Mouse (Mus musculus): ENCODE data around the gene Spata5.
A peak's percentile ranks its signal among the peaks of the same experiment; 100 is the strongest.
"Not testable (repeated sequence)": the region's sequence is repeated elsewhere in the genome, so short reads cannot be mapped to it uniquely, and the experiment has no call there.

The Spata5 gene

GRCm38 (mm10) chr3:37569661-37570566, 150.2 kb downstream of the Spata5 start:
- DNase-seq (ENCODE audit: low read depth, low spot score), result no peak

- no peak for DNase-seq (ENCODE audit: low read depth, low spot score)
These were observed 151.9 kb downstream of the Spata5 start for GRCm38 (mm10) chr3:37571633-37572032.

- DNase-seq (ENCODE audit: low read depth, low spot score), result no peak
These were observed 152.4 kb downstream of the Spata5 start for GRCm38 (mm10) chr3:37572066-37572465.

GRCm38 (mm10) chr3:37576840-37577239, 157.1 kb downstream of the Spata5 start:
- no peak for DNase-seq (ENCODE audit: low read depth, low spot score)

- DNase-seq (ENCODE audit: low read depth, low spot score), result no peak
These were observed 158.0 kb downstream of the Spata5 start for GRCm38 (mm10) chr3:37577706-37578105.

- DNase-seq (ENCODE audit: low read depth, low spot score), result no peak
These were observed 164.9 kb downstream of the Spata5 start for GRCm38 (mm10) chr3:37584576-37584975.

- no peak for DNase-seq (ENCODE audit: low read depth, low spot score)
These were observed 166.5 kb downstream of the Spata5 start for GRCm38 (mm10) chr3:37585967-37586730.

- DNase-seq (ENCODE audit: low read depth, low spot score), result no peak
These were observed 167.3 kb downstream of the Spata5 start for GRCm38 (mm10) chr3:37586731-37587578.

- no peak for DNase-seq (ENCODE audit: low read depth, low spot score)
These were observed 176.0 kb downstream of the Spata5 start for GRCm38 (mm10) chr3:37595721-37596120.

- peak; percentile 15 for DNase-seq (ENCODE audit: low read depth, low spot score)
These were observed 176.8 kb downstream of the Spata5 start for GRCm38 (mm10) chr3:37596519-37596918.

GRCm38 (mm10) chr3:37597200-37597599, 177.5 kb downstream of the Spata5 start:
- no peak for DNase-seq (ENCODE audit: low read depth, low spot score)

- DNase-seq (ENCODE audit: low read depth, low spot score), result not testable (repeated sequence)
These were observed 179.9 kb downstream of the Spata5 start for GRCm38 (mm10) chr3:37599641-37600040.

- DNase-seq (ENCODE audit: low read depth, low spot score), result no peak
These were observed 182.7 kb downstream of the Spata5 start for GRCm38 (mm10) chr3:37602356-37602755.

GRCm38 (mm10) chr3:37602890-37603289, 183.2 kb downstream of the Spata5 start:
- DNase-seq (ENCODE audit: low read depth, low spot score), result no peak

GRCm38 (mm10) chr3:37603541-37603940, 183.8 kb downstream of the Spata5 start:
- no peak for DNase-seq (ENCODE audit: low read depth, low spot score)

GRCm38 (mm10) chr3:37604976-37605875, 185.5 kb downstream of the Spata5 start:
- DNase-seq (ENCODE audit: low read depth, low spot score), result no peak

- DNase-seq (ENCODE audit: low read depth, low spot score), result no peak
These were observed 186.2 kb downstream of the Spata5 start for GRCm38 (mm10) chr3:37605876-37606238.

- peak; percentile 42 for DNase-seq (ENCODE audit: low read depth, low spot score)
These were observed 189.2 kb downstream of the Spata5 start for GRCm38 (mm10) chr3:37608926-37609325.

- DNase-seq (ENCODE audit: low read depth, low spot score), result no peak
These were observed 191.0 kb downstream of the Spata5 start for GRCm38 (mm10) chr3:37610670-37611069.

GRCm38 (mm10) chr3:37613722-37614121, 194.0 kb downstream of the Spata5 start:
- DNase-seq (ENCODE audit: low read depth, low spot score), result no peak
